31 mouse cellular contexts compared by ENCODE assay signal in genomic region chr10:85954429-85954828, GRCm38 (mm10). TPM values are rescaled to one million over a fixed set of nuclear protein-coding genes. Genes with fewer than 3 reads are reported as not detected.
A peak's percentile ranks its signal among the peaks of the same experiment; 100 is the strongest.
DNase-seq lines count a peak whose midpoint lies in the region; ATAC-seq and TF ChIP-seq lines count a peak whose summit lies in the region.
"Had no signal": no experiment of that assay in that cellular context is flagged by ENCODE, and none has a peak within 500 bp of the region (broad histone marks: within the 10 kb centered on the region; RNA-seq: fewer than 3 reads in every experiment).

No protein-coding gene starts in this region.

- no peak for TF ChIP-seq POLR2A in spleen, adult 2 months (IDR thresholded peaks at IDR 0.05; ENCODE audit: low read depth, low read length)

- H3K9ac ChIP-seq in kidney, embryonic 15.5 days, result no peak overlapping the region
- H3K9ac ChIP-seq: embryonic facial prominence, embryonic 13.5 days; forebrain, embryonic 13.5 days; heart, embryonic 15.5 days; hindbrain, embryonic 13.5 days; limb, embryonic 15.5 days; liver, embryonic 15.5 days; midbrain, embryonic 13.5 days; neural tube, embryonic 12.5 days had no signal

- DNase-seq in kidney, adult 9 months, result peak; percentile 30
- DNase-seq in spleen, adult 2 months (ENCODE audit: low read depth in 1 of 2, low spot score in 2 of 2), result no peak
- no peak for DNase-seq in spleen, postnatal 4 days (ENCODE audit: low spot score in 2 of 2)
- DNase-seq in lung, postnatal 36 days, result peak; percentile 55
- no peak for DNase-seq in neural tube, embryonic 10.5 days (ENCODE audit: extremely low spot score, low spot score)
- DNase-seq in layer of hippocampus, adult 18-20 months (ENCODE audit: low spot score in 2 of 2), result no peak
- DNase-seq in urinary bladder, postnatal 25 days (ENCODE audit: low spot score), result no peak
- DNase-seq: adrenal gland, postnatal 10 days; cerebellum, adult 2 months; embryo, embryonic 11 days; gastrocnemius, adult 2 months; heart, postnatal 36 days; left cerebral cortex, postnatal 4 days; right cerebral cortex, postnatal 14 days; spleen, adult 18-20 months; thymus, postnatal 14 days had no signal

- H3K9me3 ChIP-seq in kidney, embryonic 15.5 days (replicated peaks), result no peaks in the 10 kb centered on the region
- H3K9me3 ChIP-seq: embryonic facial prominence, embryonic 13.5 days; forebrain, embryonic 13.5 days; heart, embryonic 15.5 days; hindbrain, embryonic 13.5 days; limb, embryonic 15.5 days; liver, embryonic 15.5 days; megakaryocyte, embryonic 14.5 days; midbrain, embryonic 13.5 days; neural tube, embryonic 12.5 days had no signal

- H3K4me2 ChIP-seq in kidney, embryonic 15.5 days, result no peak overlapping the region
- H3K4me2 ChIP-seq: embryonic facial prominence, embryonic 13.5 days; forebrain, embryonic 13.5 days; heart, embryonic 15.5 days; hindbrain, embryonic 13.5 days; limb, embryonic 15.5 days; liver, embryonic 15.5 days; midbrain, embryonic 13.5 days; neural tube, embryonic 12.5 days had no signal

- peaks cover 7% of the 10 kb centered on the region for H3K4me1 ChIP-seq in kidney, embryonic 15.5 days
- peaks cover 28% of the 10 kb centered on the region for H3K4me1 ChIP-seq in spleen, adult 2 months (ENCODE audit: control insufficient read depth, insufficient read depth, insufficient read length)

- H3K4me3 ChIP-seq in kidney, embryonic 15.5 days (replicated peaks), result no peak overlapping the region
- no peak overlapping the region for H3K4me3 ChIP-seq in spleen, adult 2 months (ENCODE audit: extremely low read depth, insufficient read depth, insufficient read length)
- H3K4me3 ChIP-seq: embryonic facial prominence, embryonic 13.5 days; erythroblast, embryonic 14.5 days; forebrain, embryonic 13.5 days; gastrocnemius, adult 2 months; heart, embryonic 15.5 days; hindbrain, embryonic 13.5 days; limb, embryonic 15.5 days; liver, embryonic 15.5 days; megakaryocyte, embryonic 14.5 days; midbrain, embryonic 13.5 days; neural tube, embryonic 12.5 days had no signal

- TF ChIP-seq CTCF in spleen, adult 2 months (IDR thresholded peaks at IDR 0.05; ENCODE audit: extremely low read depth, insufficient read depth, insufficient read length, insufficient replicate concordance), result no peak

- H3K36me3 ChIP-seq in kidney, embryonic 15.5 days, result peaks cover 58% of the 10 kb centered on the region
- peaks cover 9% of the 10 kb centered on the region for H3K36me3 ChIP-seq in spleen, adult 2 months (ENCODE audit: control insufficient read depth, insufficient read depth, low read length)

- ATAC-seq in kidney, embryonic 15.5 days (replicated peaks; ENCODE audit: low FRiP score), result no peak
- ATAC-seq: forebrain, embryonic 13.5 days; midbrain, embryonic 13.5 days had no signal

- H3K27me3 ChIP-seq in kidney, embryonic 15.5 days, result no peaks in the 10 kb centered on the region
- no peaks in the 10 kb centered on the region for H3K27me3 ChIP-seq in spleen, adult 2 months (ENCODE audit: control insufficient read depth, insufficient read depth, low read length)
- H3K27me3 ChIP-seq: embryonic facial prominence, embryonic 13.5 days; forebrain, embryonic 13.5 days; heart, embryonic 15.5 days; hindbrain, embryonic 13.5 days; limb, embryonic 15.5 days; liver, embryonic 15.5 days; megakaryocyte, embryonic 14.5 days; midbrain, embryonic 13.5 days; neural tube, embryonic 12.5 days had no signal

- no peak overlapping the region for H3K27ac ChIP-seq in kidney, embryonic 15.5 days
- H3K27ac ChIP-seq in spleen, adult 2 months (ENCODE audit: insufficient read depth, low read length), result peak overlapping the region; percentile 35; the same call in 1 of the 2 replicates
- H3K27ac ChIP-seq: embryonic facial prominence, embryonic 13.5 days; forebrain, embryonic 13.5 days; gastrocnemius, adult 2 months; heart, embryonic 15.5 days; hindbrain, embryonic 13.5 days; limb, embryonic 15.5 days; liver, embryonic 15.5 days; midbrain, embryonic 13.5 days; neural tube, embryonic 12.5 days had no signal

- 81% methylated on average over 2 of the region's 2 CpGs for WGBS in kidney, embryonic 15.5 days
- 82% methylated on average over 2 of the region's 2 CpGs for WGBS in spleen, adult 2 months

RNA-seq across cellular contexts. Expression of gene Rtcb, which starts 3.2 kb away (rescaled TPM):
- 183 and 194 TPM in 2 replicates for polyA plus RNA-seq in kidney, embryonic 15.5 days (2015; fragmentation: Nextera tagmentation; extraction: Ambion mirVana)
- polyA plus RNA-seq in spleen, adult 2 months (2012; rRNA removed), result 38.2 and 41.4 TPM in 2 replicates
- 100 to 1,000 TPM; 120 to 123 TPM for total RNA-seq in layer of hippocampus, adult 18-20 months (2021)

RNA-seq across cellular contexts. Expression of gene Ascl4, which starts 26.9 kb away (rescaled TPM):
- 0.68 and 1.6 TPM in 2 replicates for polyA plus RNA-seq in kidney, embryonic 15.5 days (2015; fragmentation: Nextera tagmentation; extraction: Ambion mirVana)
- polyA plus RNA-seq in spleen, adult 2 months (2012; rRNA removed), result 0.07 and 0.09 TPM in 2 replicates
- total RNA-seq in layer of hippocampus, adult 18-20 months (2021), result under 1 TPM; 0.58 to 0.89 TPM
- total RNA-seq: gastrocnemius, adult 2 months; gastrocnemius, postnatal 4 days; heart, postnatal 36 days; left cerebral cortex, postnatal 4 days had no signal
- polyA plus RNA-seq: erythroblast, embryonic 14.5 days; heart, embryonic 15.5 days; intestine, embryonic 14.5 days; large intestine, adult 2 months; liver, embryonic 15.5 days had no signal

RNA-seq across cellular contexts. Expression of gene Prdm4, which starts 37.5 kb away (rescaled TPM):
- polyA plus RNA-seq in kidney, embryonic 15.5 days (2015; fragmentation: Nextera tagmentation; extraction: Ambion mirVana), result 15.7 and 18.3 TPM in 2 replicates
- polyA plus RNA-seq in spleen, adult 2 months (2012; rRNA removed), result 14.1 and 21.9 TPM in 2 replicates
- total RNA-seq in layer of hippocampus, adult 18-20 months (2021), result 10 to 100 TPM; 27.1 to 28.0 TPM

RNA-seq across cellular contexts. Expression of gene Bpifc, which starts 57.3 kb away (rescaled TPM):
- 0.35 and 0.38 TPM in 2 replicates for polyA plus RNA-seq in kidney, embryonic 15.5 days (2015; fragmentation: Nextera tagmentation; extraction: Ambion mirVana)
- polyA plus RNA-seq in spleen, adult 2 months (2012; rRNA removed), result not detected in 2 replicates
- not detected for total RNA-seq in layer of hippocampus, adult 18-20 months (2021)
- total RNA-seq: gastrocnemius, adult 2 months; gastrocnemius, postnatal 4 days; heart, postnatal 36 days; layer of hippocampus, postnatal 14 days; left cerebral cortex, postnatal 4 days had no signal
- polyA plus RNA-seq: erythroblast, embryonic 14.5 days; forebrain, embryonic 13.5 days; heart, embryonic 15.5 days; hindbrain, embryonic 13.5 days; large intestine, adult 2 months; midbrain, embryonic 13.5 days; neural tube, embryonic 12.5 days had no signal

Comparison
In these comparisons a context has a peak if more than half of its experiments do, and no peak if none do; other contexts are left out.
1. DNase-seq: peak in kidney, adult 9 months (single experiment) and lung, postnatal 36 days (single experiment); none in spleen, adult 2 months (0 of 2), spleen, postnatal 4 days (0 of 2), neural tube, embryonic 10.5 days (single experiment), layer of hippocampus, adult 18-20 months (0 of 2) and urinary bladder, postnatal 25 days (single experiment).